Comparison of ENCODE assay signal across 11 mouse cellular contexts in the genomic region with DNA sequence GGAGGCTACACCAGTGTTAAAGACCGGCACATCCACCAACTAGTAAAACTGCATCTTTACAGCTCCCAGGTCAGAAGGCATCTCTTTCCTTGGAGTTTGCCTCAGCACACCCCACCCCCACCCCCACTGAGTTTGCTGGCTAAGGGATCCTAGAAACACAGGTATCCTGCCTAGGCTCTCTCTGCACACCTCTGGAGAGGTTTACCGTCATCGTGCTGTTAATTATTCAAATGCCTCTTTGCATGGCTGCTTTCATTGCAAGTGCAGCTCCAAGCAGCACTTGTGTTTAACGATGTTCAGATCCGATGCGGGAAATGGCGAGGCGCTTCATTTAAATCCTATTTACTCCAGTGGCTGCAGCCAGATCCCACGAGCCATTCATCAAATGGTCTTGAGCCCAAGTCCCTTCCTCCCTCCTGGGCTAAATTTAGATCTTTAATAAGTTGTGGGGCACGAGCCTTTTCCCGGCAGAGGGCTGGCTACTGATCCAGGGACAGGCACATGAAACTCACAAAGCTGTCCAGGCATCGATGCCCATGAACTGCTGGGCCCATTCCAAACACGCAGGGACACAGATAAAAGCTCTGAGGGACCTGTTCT.
A peak's percentile ranks its signal among the peaks of the same experiment; 100 is the strongest.
DNase-seq lines count a peak whose midpoint lies in the region; ATAC-seq and TF ChIP-seq lines count a peak whose summit lies in the region.
"Had no signal": no experiment of that assay in that cellular context is flagged by ENCODE, and none has a peak within 500 bp of the region (broad histone marks: within the 10 kb centered on the region; RNA-seq: fewer than 3 reads in every experiment).

No protein-coding gene starts in this region.

- H3K36me3 ChIP-seq in heart, embryonic 10.5 days, result no peaks in the 10 kb centered on the region
- H3K36me3 ChIP-seq in kidney, postnatal 0 days (ENCODE audit: insufficient read depth, low read length), result no peaks in the 10 kb centered on the region
- no peaks in the 10 kb centered on the region for H3K36me3 ChIP-seq in embryonic facial prominence, embryonic 10.5 days (replicated peaks)
- H3K36me3 ChIP-seq: embryonic facial prominence, embryonic 12.5 days had no signal

- no peaks in the 10 kb centered on the region for H3K9me3 ChIP-seq in heart, embryonic 10.5 days
- no peaks in the 10 kb centered on the region for H3K9me3 ChIP-seq in kidney, postnatal 0 days (replicated peaks; ENCODE audit: low read length)
- H3K9me3 ChIP-seq in embryonic facial prominence, embryonic 10.5 days, result no peaks in the 10 kb centered on the region
- H3K9me3 ChIP-seq: embryonic facial prominence, embryonic 12.5 days had no signal

- H3K4me3 ChIP-seq in heart, embryonic 10.5 days, result no peak overlapping the region
- H3K4me3 ChIP-seq in kidney, postnatal 0 days (replicated peaks; ENCODE audit: low read depth, low read length), result no peak overlapping the region
- no peak overlapping the region for H3K4me3 ChIP-seq in embryonic facial prominence, embryonic 10.5 days
- H3K4me3 ChIP-seq: embryonic facial prominence, embryonic 12.5 days had no signal

- ATAC-seq in kidney, postnatal 0 days (replicated peaks; ENCODE audit: low FRiP score, low read depth), result no peak
- no peak for ATAC-seq in megakaryocyte-erythroid progenitor cell, adult 5-6 weeks (replicated peaks; ENCODE audit: low FRiP score, low TSS enrichment, poor library complexity, severe bottlenecking)

- peaks cover 52% of the 10 kb centered on the region for H3K4me1 ChIP-seq in heart, embryonic 10.5 days
- peaks cover 7% of the 10 kb centered on the region; the same call in 1 of the 2 replicates for H3K4me1 ChIP-seq in kidney, postnatal 0 days (replicated peaks; ENCODE audit: insufficient read depth, low read length)
- H3K4me1 ChIP-seq in embryonic facial prominence, embryonic 10.5 days, result peaks cover 48% of the 10 kb centered on the region
- H3K4me1 ChIP-seq: embryonic facial prominence, embryonic 12.5 days had no signal

- peak overlapping the region; percentile 23; the same call in 1 of the 2 replicates for H3K27ac ChIP-seq in heart, embryonic 10.5 days
- no peak overlapping the region for H3K27ac ChIP-seq in kidney, postnatal 0 days
- H3K27ac ChIP-seq in embryonic facial prominence, embryonic 10.5 days (replicated peaks), result no peak overlapping the region
- H3K27ac ChIP-seq: embryonic facial prominence, embryonic 12.5 days; macrophage had no signal

- 0 out of 2 replicates have a peak overlapping the region, but pooled peaks have one; percentile 7 for H3K4me2 ChIP-seq in kidney, postnatal 0 days (ENCODE audit: low read length)
- H3K4me2 ChIP-seq: embryonic facial prominence, embryonic 12.5 days had no signal

- no peaks in the 10 kb centered on the region for H3K27me3 ChIP-seq in heart, embryonic 10.5 days (ENCODE audit: insufficient read depth, poor library complexity, severe bottlenecking)
- H3K27me3 ChIP-seq in kidney, postnatal 0 days (ENCODE audit: insufficient read depth, low read length), result no peaks in the 10 kb centered on the region
- no peaks in the 10 kb centered on the region for H3K27me3 ChIP-seq in embryonic facial prominence, embryonic 10.5 days (replicated peaks; ENCODE audit: low read depth, poor library complexity, severe bottlenecking)
- H3K27me3 ChIP-seq: embryonic facial prominence, embryonic 12.5 days had no signal

- WGBS in heart, embryonic 10.5 days, result 55% methylated on average over 13 of the region's 13 CpGs
- 15% methylated on average over 13 of the region's 13 CpGs for WGBS in kidney, postnatal 0 days
- WGBS in embryonic facial prominence, embryonic 10.5 days, result 57% methylated on average over 13 of the region's 13 CpGs

- no peak for TF ChIP-seq CTCF in kidney, postnatal 0 days (IDR thresholded peaks at IDR 0.05; ENCODE audit: low read depth)

- H3K9ac ChIP-seq in kidney, postnatal 0 days (ENCODE audit: low read depth, low read length), result no peak overlapping the region
- H3K9ac ChIP-seq: embryonic facial prominence, embryonic 12.5 days had no signal

- peak; percentile 37 for DNase-seq in gastrocnemius, adult 18-20 months (ENCODE audit: low spot score)
- no peak for DNase-seq in gastrocnemius, postnatal 4 days (ENCODE audit: low spot score in 2 of 2)
- peak; percentile 27 for DNase-seq in MN1 (ENCODE audit: low spot score)
- no peak for DNase-seq in heart, embryonic 10.5 days (ENCODE audit: low spot score)
- peak; percentile 72 for DNase-seq in kidney, postnatal 0 days (ENCODE audit: low spot score)
- DNase-seq in embryonic facial prominence, embryonic 10.5 days (ENCODE audit: low spot score), result no peak
- no peak for DNase-seq in cerebellum, adult 11 months
- DNase-seq: liver had no signal

Comparison
In these comparisons a context has a peak if more than half of its experiments do, and no peak if none do; other contexts are left out.
1. DNase-seq: peak in gastrocnemius, adult 18-20 months (single experiment), MN1 (single experiment) and kidney, postnatal 0 days (single experiment); none in gastrocnemius, postnatal 4 days (0 of 2), heart, embryonic 10.5 days (single experiment), embryonic facial prominence, embryonic 10.5 days (single experiment) and cerebellum, adult 11 months (single experiment).